Mouse (Mus musculus) splenic B cell, adult 2 months (primary cell): ENCODE results near the gene Borcs5.

Experiments used
- DNase-seq: peaks from one replicate; pipeline ENCODE4 v3.0.0-alpha.2; 2011; ENCODE audit warnings: low read depth, low spot score
- H3K27me3 ChIP-seq: 2 replicates; pipeline ENCODE4 v1.6.1; 2012; ENCODE audit warnings: mild to moderate bottlenecking, low read length, moderate library complexity, mixed read lengths; ENCODE audit not compliant: control insufficient read depth, poor library complexity, insufficient read depth, severe bottlenecking
- H3K36me3 ChIP-seq: 2 replicates; pipeline ENCODE4 v1.6.1; 2012; ENCODE audit warnings: mild to moderate bottlenecking, low read length, moderate library complexity, mixed read lengths; ENCODE audit not compliant: control insufficient read depth, poor library complexity, insufficient read depth, severe bottlenecking

Borcs5 gene

GRCm38 (mm10) chr6:134703053-134703690 lies 63.9 kb downstream of the Borcs5 start:
- Histone ChIP-seq H3K27me3 (no peaks in the 10 kb centered on the region), H3K36me3 (no peaks in the 10 kb centered on the region)
- no peak for DNase-seq

GRCm38 (mm10) chr6:134706467-134706866 lies 67.2 kb downstream of the Borcs5 start:
- H3K27me3 ChIP-seq = no peaks in the 10 kb centered on the region
- H3K36me3 ChIP-seq = peaks cover 2% of the 10 kb centered on the region; the same call in 1 of the 2 replicates
- no peak for DNase-seq

- Histone ChIP-seq H3K27me3 (no peaks in the 10 kb centered on the region), H3K36me3 (peaks cover 2% of the 10 kb centered on the region; the same call in 1 of the 2 replicates)
- no peak for DNase-seq
These were observed 70.7 kb downstream of the Borcs5 start for GRCm38 (mm10) chr6:134710020-134710419.

- no peak for DNase-seq
- no peaks in the 10 kb centered on the region for H3K27me3 ChIP-seq
- peaks cover 7% of the 10 kb centered on the region; the same call in 1 of the 2 replicates for H3K36me3 ChIP-seq
These were observed 74.0 kb downstream of the Borcs5 start for GRCm38 (mm10) chr6:134713321-134713720.

- Histone ChIP-seq H3K36me3 (peaks cover 8% of the 10 kb centered on the region; the same call in 1 of the 2 replicates), H3K27me3 (no peaks in the 10 kb centered on the region)
- no peak for DNase-seq
These were observed 74.6 kb downstream of the Borcs5 start for GRCm38 (mm10) chr6:134713897-134714296.

- no peak for DNase-seq
- Histone ChIP-seq H3K36me3 (peaks cover 7% of the 10 kb centered on the region; the same call in 1 of the 2 replicates), H3K27me3 (no peaks in the 10 kb centered on the region)
These were observed 76.9 kb downstream of the Borcs5 start for GRCm38 (mm10) chr6:134716168-134716587.

GRCm38 (mm10) chr6:134717886-134718667 lies 78.8 kb downstream of the Borcs5 start:
- no peak for DNase-seq
- Histone ChIP-seq H3K27me3 (no peaks in the 10 kb centered on the region), H3K36me3 (peaks cover 9% of the 10 kb centered on the region; the same call in 1 of the 2 replicates)

- Histone ChIP-seq H3K27me3 (no peaks in the 10 kb centered on the region), H3K36me3 (peaks cover 10% of the 10 kb centered on the region; the same call in 1 of the 2 replicates)
- DNase-seq = no peak
These were observed 79.4 kb downstream of the Borcs5 start for GRCm38 (mm10) chr6:134718668-134719065.

DNA sequence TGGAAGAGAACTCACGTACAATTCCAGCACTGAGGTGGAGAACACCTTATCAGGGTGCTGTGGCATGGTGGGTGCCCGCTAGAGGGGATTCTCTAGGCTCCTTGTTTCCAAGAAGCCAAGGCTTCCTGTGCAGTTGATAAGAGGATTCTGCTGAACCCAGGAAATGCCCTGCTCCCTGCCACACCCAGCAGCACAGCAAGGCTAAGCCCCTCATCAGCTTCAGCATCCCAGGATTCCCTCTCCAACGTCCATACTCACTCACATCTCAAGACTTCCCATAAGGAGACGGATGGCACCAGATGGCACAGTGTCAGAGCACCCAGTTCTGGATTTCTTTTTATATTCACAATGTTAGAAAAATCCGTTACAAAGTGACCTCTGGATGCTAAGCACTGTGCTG lies 79.8 kb downstream of the Borcs5 start:
- Histone ChIP-seq H3K27me3 (no peaks in the 10 kb centered on the region), H3K36me3 (peaks cover 10% of the 10 kb centered on the region; the same call in 1 of the 2 replicates)
- no peak for DNase-seq

DNA sequence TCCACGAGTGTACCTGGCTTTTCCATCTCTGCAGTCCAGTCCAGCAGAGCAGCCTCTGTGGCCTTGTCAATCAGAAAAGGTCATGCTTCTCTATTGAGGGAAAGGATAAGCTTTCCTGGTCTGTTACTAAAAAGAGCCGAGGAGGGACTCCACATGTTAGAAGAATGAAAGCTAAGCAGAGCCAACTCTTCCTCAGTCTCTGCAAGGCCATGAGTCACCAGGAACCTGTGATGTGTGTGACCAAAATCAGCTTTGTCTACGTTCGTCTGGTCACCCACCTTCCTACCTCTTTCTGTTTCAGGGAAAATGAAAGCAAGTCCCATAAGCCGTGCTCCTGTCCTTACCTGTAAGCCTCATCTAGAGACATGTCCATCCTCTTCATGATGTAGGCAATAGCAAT lies 80.8 kb downstream of the Borcs5 start:
- DNase-seq = no peak

DNA sequence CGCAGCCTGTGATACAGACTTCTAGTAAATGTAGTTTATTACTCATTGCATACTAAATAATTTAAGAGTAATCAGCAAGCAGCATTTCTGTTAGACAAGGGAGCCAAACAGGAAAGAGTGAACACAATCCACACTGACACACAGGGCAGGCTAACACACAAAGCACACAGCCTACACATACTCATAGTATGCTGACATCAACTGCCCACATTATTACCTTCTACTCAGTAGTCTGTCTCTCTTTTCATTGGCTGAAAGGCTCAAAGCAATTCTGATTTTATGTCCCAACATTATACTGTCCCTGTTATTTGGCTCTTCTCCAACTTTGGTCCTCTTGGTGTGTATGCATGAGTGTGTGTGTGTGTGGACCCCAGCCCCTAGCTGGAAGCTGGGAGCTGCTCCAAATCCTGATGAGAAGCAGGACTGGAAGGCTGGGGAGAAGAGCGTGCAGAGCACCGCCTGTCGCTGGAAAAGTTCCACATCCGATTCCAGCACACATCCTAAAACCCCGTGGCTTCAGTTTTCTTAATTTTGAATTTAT lies 82.5 kb downstream of the Borcs5 start:
- no peak for DNase-seq
- H3K27me3 ChIP-seq = no peaks in the 10 kb centered on the region
- H3K36me3 ChIP-seq = peaks cover 9% of the 10 kb centered on the region; the same call in 1 of the 2 replicates

More for the DNA sequence above, 80.8 kb downstream of the Borcs5 start:
- peaks cover 10% of the 10 kb centered on the region; the same call in 1 of the 2 replicates for H3K36me3 ChIP-seq
- H3K27me3 ChIP-seq = no peaks in the 10 kb centered on the region

DNA sequence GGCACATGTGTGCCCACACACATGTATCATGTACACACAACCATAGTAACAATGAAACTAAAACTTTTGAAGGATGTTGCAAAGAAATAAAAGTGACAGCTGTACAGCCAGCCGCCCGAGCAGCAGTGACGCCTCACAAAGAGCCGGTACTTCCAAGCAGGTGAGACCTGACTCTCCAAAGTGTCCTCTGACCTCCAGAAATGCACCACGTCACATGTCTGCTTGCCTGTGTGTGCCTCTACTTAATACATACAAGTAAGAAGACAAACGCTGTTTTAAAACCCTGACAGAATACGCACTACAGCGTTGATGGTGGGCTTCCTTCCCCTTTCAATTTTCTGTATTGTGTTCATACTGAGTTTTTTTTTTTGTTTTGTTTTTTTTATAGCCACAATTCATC lies 83.6 kb downstream of the Borcs5 start:
- H3K27me3 ChIP-seq = no peaks in the 10 kb centered on the region
- peaks cover 9% of the 10 kb centered on the region; the same call in 1 of the 2 replicates for H3K36me3 ChIP-seq
- no peak for DNase-seq

- no peaks in the 10 kb centered on the region for H3K27me3 ChIP-seq
- no peak for DNase-seq
- peaks cover 7% of the 10 kb centered on the region; the same call in 1 of the 2 replicates for H3K36me3 ChIP-seq
These were observed 84.0 kb downstream of the Borcs5 start for GRCm38 (mm10) chr6:134723326-134723725.

DNA sequence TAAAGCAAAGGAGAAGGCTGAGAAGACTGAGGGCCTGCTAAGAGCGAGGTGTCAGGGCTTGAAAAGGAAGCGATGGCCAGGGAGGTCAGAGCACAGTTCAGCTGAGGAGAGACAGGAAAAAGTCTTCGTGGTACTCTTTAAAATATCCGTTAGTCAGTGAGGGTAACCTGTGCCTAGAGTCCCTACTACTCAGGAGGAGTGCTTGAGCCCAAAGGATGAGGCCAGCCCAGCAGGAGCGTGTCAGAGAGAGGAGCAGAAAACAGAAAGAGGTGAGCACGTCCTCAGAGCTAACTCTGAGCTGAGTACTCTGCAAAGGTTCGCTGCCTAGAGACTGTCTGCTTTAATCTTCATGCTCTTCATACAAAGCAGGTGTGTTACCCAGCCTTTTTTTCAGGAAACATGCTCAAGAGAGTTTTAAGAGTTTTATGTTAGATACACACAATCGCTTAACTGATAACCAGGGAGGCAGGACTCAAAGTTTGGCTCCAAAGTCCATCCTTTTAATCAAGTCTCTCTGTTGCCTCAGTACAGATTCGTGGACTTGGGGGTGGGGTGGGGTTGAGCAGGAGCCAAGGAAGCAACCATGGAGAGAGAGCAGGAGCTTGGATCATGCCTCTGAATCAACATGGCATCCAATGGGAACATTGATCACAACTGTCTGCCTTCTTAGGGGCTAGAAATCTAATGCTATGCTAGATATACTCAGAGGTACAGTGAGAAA lies 84.7 kb downstream of the Borcs5 start:
- no peaks in the 10 kb centered on the region for H3K27me3 ChIP-seq
- peaks cover 6% of the 10 kb centered on the region; the same call in 1 of the 2 replicates for H3K36me3 ChIP-seq
- no peak for DNase-seq
